Mouse (Mus musculus) G1E-ER4 (cell line): ENCODE measurements around the gene Slc44a2. TPM values are rescaled to one million over a fixed set of nuclear protein-coding genes. Genes with fewer than 3 reads are reported as not detected.

ENCODE experiments used
- GATA1 ChIP-seq: IDR thresholded peaks from one replicate; pipeline ENCODE4 v1.8.0; 2012; ENCODE audit warnings: low read length, inconsistent platforms
- polyA plus RNA-seq: library from polyadenylated mRNA; stranded (reverse); fragments of >175 nt; gene quantifications from 2 replicates; pipeline ENCODE4 v1.2.3, GENCODE M21; 2012

Gene Slc44a2
- 24.3 and 31.9 TPM in 2 replicates for polyA plus RNA-seq

- TF ChIP-seq GATA1 = no peak
These were observed at the start of gene Slc44a2 for GRCm38 (mm10) chr9:21320619-21321512. Slc44a2 (plus strand) TSS chr9:21320698.

- TF ChIP-seq GATA1 = no peak
These were observed 48.1 kb upstream of the Slc44a2 start for GRCm38 (mm10) chr9:21272391-21272790.

- no peak for TF ChIP-seq GATA1
These were observed 47.4 kb upstream of the Slc44a2 start for GRCm38 (mm10) chr9:21273094-21273493.

- no peak for TF ChIP-seq GATA1
These were observed 46.8 kb upstream of the Slc44a2 start for GRCm38 (mm10) chr9:21273520-21274228.

GRCm38 (mm10) chr9:21274336-21274735, 46.2 kb upstream of the Slc44a2 start:
- no peak for TF ChIP-seq GATA1

- no peak for TF ChIP-seq GATA1
These were observed 45.3 kb upstream of the Slc44a2 start for GRCm38 (mm10) chr9:21275013-21275710.

- TF ChIP-seq GATA1 = no peak
These were observed 44.8 kb upstream of the Slc44a2 start for GRCm38 (mm10) chr9:21275727-21276126.

- no peak for TF ChIP-seq GATA1
These were observed 44.2 kb upstream of the Slc44a2 start for GRCm38 (mm10) chr9:21276307-21276706.

GRCm38 (mm10) chr9:21277776-21278175, 42.7 kb upstream of the Slc44a2 start:
- TF ChIP-seq GATA1 = no peak

GRCm38 (mm10) chr9:21283591-21283990, 36.9 kb upstream of the Slc44a2 start:
- TF ChIP-seq GATA1 = no peak

- TF ChIP-seq GATA1 = no peak
These were observed 36.5 kb upstream of the Slc44a2 start for GRCm38 (mm10) chr9:21283994-21284393.

- peak; percentile 77 for TF ChIP-seq GATA1
These were observed 33.7 kb upstream of the Slc44a2 start for GRCm38 (mm10) chr9:21286753-21287152.

- TF ChIP-seq GATA1 = no peak
These were observed 32.7 kb upstream of the Slc44a2 start, which contains the start of gene Kri1 for GRCm38 (mm10) chr9:21287571-21288402. Kri1 (minus strand) TSS chr9:21287969.

- TF ChIP-seq GATA1 = no peak
These were observed 31.8 kb upstream of the Slc44a2 start for GRCm38 (mm10) chr9:21288404-21289336.
